Mouse (Mus musculus) kidney, embryonic 15.5 days (tissue): ENCODE measurements at regions not wholly inside any gene's neighbourhood (a gene's known extent, or its start where the extent isn't known, plus 50 kb on each side); places are given as distances from the start of the nearest gene placed in this dataset.

Source experiments
- ATAC-seq: fragments of 200-750 bp; cut with Nextera tagmentation; replicated peaks from 2 replicates; pipeline ENCODE4 v1.8.0; 2017; ENCODE audit warnings: moderate TSS enrichment; ENCODE audit not compliant: low FRiP score
- H3K27ac ChIP-seq: fragments of 300-500 bp; sonication (generic); 2 replicates; pipeline ENCODE4 v1.5.1; 2015; ENCODE audit warnings: mild to moderate bottlenecking, inconsistent platforms
- H3K27me3 ChIP-seq: fragments of 300-500 bp; sonication (generic); 2 replicates; pipeline ENCODE4 v1.6.1; 2015; ENCODE audit warnings: inconsistent platforms
- H3K36me3 ChIP-seq: fragments of 300-500 bp; sonication (generic); 2 replicates; pipeline ENCODE4 v1.6.1; 2015; ENCODE audit warnings: inconsistent platforms
- H3K4me1 ChIP-seq: fragments of 300-500 bp; sonication (generic); 2 replicates; pipeline ENCODE4 v1.6.1; 2015; ENCODE audit warnings: inconsistent platforms
- H3K4me2 ChIP-seq: fragments of 300-500 bp; sonication (generic); 2 replicates; pipeline ENCODE4 v1.6.1; 2015; ENCODE audit warnings: moderate library complexity, mild to moderate bottlenecking, inconsistent platforms
- H3K4me3 ChIP-seq: fragments of 300-500 bp; sonication (generic); replicated peaks from 2 replicates; pipeline ENCODE4 v1.5.1; 2015; ENCODE audit warnings: mild to moderate bottlenecking, inconsistent platforms
- H3K9ac ChIP-seq: fragments of 300-500 bp; sonication (generic); 2 replicates; pipeline ENCODE4 v1.6.1; 2015; ENCODE audit warnings: mild to moderate bottlenecking, inconsistent platforms
- H3K9me3 ChIP-seq: fragments of 300-500 bp; sonication (generic); replicated peaks from 2 replicates; pipeline ENCODE4 v1.6.1; 2016; ENCODE audit warnings: inconsistent platforms
- WGBS: fragments of 180-500 bp; shearing (Covaris S2); methylation state at CpG from one replicate; pipeline ENCODE4 v1.1.7; 2015; ENCODE audit warnings: mixed read lengths; 5-methylcytosine and 5-hydroxymethylcytosine counted together

GRCm38 (mm10) chr1:112947551-112948310 lies 1083.0 kb upstream of the Dsel start:
- no peaks in the 10 kb centered on the region for H3K4me1 ChIP-seq
- WGBS = 77% methylated on average over 5 of the region's 5 CpGs
- no peak overlapping the region for H3K9ac ChIP-seq
- no peaks in the 10 kb centered on the region for H3K27me3 ChIP-seq
- no peak overlapping the region for H3K27ac ChIP-seq
- no peaks in the 10 kb centered on the region for H3K9me3 ChIP-seq
- H3K4me3 ChIP-seq = no peak overlapping the region
- H3K36me3 ChIP-seq = no peaks in the 10 kb centered on the region
- 0 out of 2 replicates have a peak, but pooled peaks have one; percentile 33 for ATAC-seq
- H3K4me2 ChIP-seq = no peak overlapping the region
